Mouse (Mus musculus): Measurements from ENCODE around the gene Foxk1. TPM values are rescaled to one million over a fixed set of nuclear protein-coding genes. Genes with fewer than 3 reads are reported as not detected.

Gene Foxk1
- polyA plus RNA-seq, 2 experiments = 6.0 to 18.6 TPM

- Histone ChIP-seq H3K27me3 (ENCODE audit: control insufficient read depth, insufficient read depth, low read length) (no peaks in the 10 kb centered on the region), H3K4me3 (replicated peaks; ENCODE audit: low read length) (no peak overlapping the region), H3K4me1 (ENCODE audit: control insufficient read depth, insufficient read depth, low read length) (peaks cover 24% of the 10 kb centered on the region; the same call in 1 of the 2 replicates), H3K4me2 (replicated peaks; ENCODE audit: low read depth, low read length, severe bottlenecking) (no peak overlapping the region), H3K36me3 (ENCODE audit: control insufficient read depth, insufficient read depth, low read length) (no peaks in the 10 kb centered on the region), H3K27ac (replicated peaks; ENCODE audit: low read depth, low read length) (peak overlapping the region; percentile 73), H3K9ac (ENCODE audit: low read depth, low read length, severe bottlenecking) (peak overlapping the region; percentile 40; the same call in 1 of the 2 replicates), H3K9me3 (ENCODE audit: control insufficient read depth, low read length) (no peaks in the 10 kb centered on the region)
- WGBS = 22% methylated on average over 24 of the region's 24 CpGs
- no peak for TF ChIP-seq POLR2A (IDR thresholded peaks at IDR 0.05; ENCODE audit: borderline replicate concordance, extremely low read depth, insufficient read depth, insufficient read length)
- ATAC-seq (ENCODE audit: low FRiP score, low read depth) (no peak), DNase-seq (ENCODE audit: low spot score) (no peak)
Measured at GRCm38 (mm10) chr5:142371172-142372155, 29.8 kb upstream of the Foxk1 start.

DNA sequence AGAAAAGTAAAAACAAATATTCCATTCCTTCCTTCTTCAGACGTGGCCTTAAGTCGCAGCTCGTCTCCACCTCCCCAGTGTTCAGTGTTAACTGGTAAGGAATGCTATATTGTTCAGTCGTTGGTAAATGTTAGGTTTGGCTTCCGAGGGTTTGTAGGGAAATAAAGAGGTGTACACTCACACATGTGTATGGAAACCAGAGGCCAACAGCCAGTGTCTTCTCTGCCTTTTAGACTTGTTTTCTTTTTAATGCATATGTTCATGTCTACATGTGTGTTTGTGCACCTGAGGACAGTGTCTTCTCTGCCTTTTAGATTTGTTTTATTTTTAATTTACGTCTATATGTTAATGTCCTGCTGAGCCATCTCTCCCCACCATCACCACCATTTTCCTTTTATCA is 29.1 kb upstream of the Foxk1 start:
- ATAC-seq (ENCODE audit: low FRiP score, low read depth) = no peak
- 47% methylated on average over 6 of the region's 6 CpGs for WGBS

DNA sequence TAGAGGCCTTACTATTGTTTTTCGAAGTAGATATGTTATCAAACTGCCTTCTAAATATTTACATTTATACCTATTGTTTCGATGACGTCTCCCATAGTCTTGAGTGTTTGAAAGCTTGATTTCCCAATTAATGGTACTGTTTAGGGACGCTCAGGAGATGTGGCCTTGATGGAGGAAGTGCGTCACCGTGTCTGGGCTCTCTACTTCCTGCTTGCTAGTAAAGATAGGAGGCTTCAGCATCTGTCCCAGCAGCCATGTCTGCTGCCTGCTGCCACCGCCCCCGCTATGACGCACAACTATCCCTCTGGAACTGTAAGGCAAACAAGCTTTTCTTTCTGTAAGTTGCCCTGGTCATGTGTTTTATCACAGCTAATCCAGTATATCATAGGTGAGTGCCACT is 27.0 kb upstream of the Foxk1 start:
- 91% methylated on average over 9 of the region's 9 CpGs for WGBS
- no peak overlapping the region for H3K27ac ChIP-seq (replicated peaks; ENCODE audit: low read depth, low read length)
- H3K36me3 ChIP-seq (ENCODE audit: control insufficient read depth, insufficient read depth, low read length) = no peaks in the 10 kb centered on the region
- no peaks in the 10 kb centered on the region for H3K27me3 ChIP-seq (ENCODE audit: control insufficient read depth, insufficient read depth, low read length)
- DNase-seq (ENCODE audit: low spot score) (no peak), ATAC-seq (ENCODE audit: low FRiP score, low read depth) (no peak)
- peaks cover 15% of the 10 kb centered on the region; the same call in 1 of the 2 replicates for H3K4me1 ChIP-seq (ENCODE audit: control insufficient read depth, insufficient read depth, low read length)
- H3K9ac ChIP-seq (ENCODE audit: low read depth, low read length, severe bottlenecking) = no peak overlapping the region
- TF ChIP-seq POLR2A (IDR thresholded peaks at IDR 0.05; ENCODE audit: borderline replicate concordance, extremely low read depth, insufficient read depth, insufficient read length) = no peak
- no peak overlapping the region for H3K4me3 ChIP-seq (replicated peaks; ENCODE audit: low read length)
- H3K9me3 ChIP-seq (ENCODE audit: control insufficient read depth, low read length) = no peaks in the 10 kb centered on the region
- H3K4me2 ChIP-seq (replicated peaks; ENCODE audit: low read depth, low read length, severe bottlenecking) = no peak overlapping the region

More for the DNA sequence above, 29.1 kb upstream of the Foxk1 start:
- H3K4me2 ChIP-seq (replicated peaks; ENCODE audit: low read depth, low read length, severe bottlenecking) = no peak overlapping the region
- H3K9ac ChIP-seq (ENCODE audit: low read depth, low read length, severe bottlenecking) = no peak overlapping the region
- TF ChIP-seq POLR2A (IDR thresholded peaks at IDR 0.05; ENCODE audit: borderline replicate concordance, extremely low read depth, insufficient read depth, insufficient read length) = no peak
- no peak overlapping the region; the same call in 1 of the 2 replicates for H3K27ac ChIP-seq (replicated peaks; ENCODE audit: low read depth, low read length)
- H3K27me3 ChIP-seq (ENCODE audit: control insufficient read depth, insufficient read depth, low read length) = no peaks in the 10 kb centered on the region
- H3K4me1 ChIP-seq (ENCODE audit: control insufficient read depth, insufficient read depth, low read length) = peaks cover 21% of the 10 kb centered on the region; the same call in 1 of the 2 replicates
- no peaks in the 10 kb centered on the region for H3K9me3 ChIP-seq (ENCODE audit: control insufficient read depth, low read length)
- H3K36me3 ChIP-seq (ENCODE audit: control insufficient read depth, insufficient read depth, low read length) = no peaks in the 10 kb centered on the region
- no peak for DNase-seq (ENCODE audit: low spot score)
- no peak overlapping the region for H3K4me3 ChIP-seq (replicated peaks; ENCODE audit: low read length)

DNA sequence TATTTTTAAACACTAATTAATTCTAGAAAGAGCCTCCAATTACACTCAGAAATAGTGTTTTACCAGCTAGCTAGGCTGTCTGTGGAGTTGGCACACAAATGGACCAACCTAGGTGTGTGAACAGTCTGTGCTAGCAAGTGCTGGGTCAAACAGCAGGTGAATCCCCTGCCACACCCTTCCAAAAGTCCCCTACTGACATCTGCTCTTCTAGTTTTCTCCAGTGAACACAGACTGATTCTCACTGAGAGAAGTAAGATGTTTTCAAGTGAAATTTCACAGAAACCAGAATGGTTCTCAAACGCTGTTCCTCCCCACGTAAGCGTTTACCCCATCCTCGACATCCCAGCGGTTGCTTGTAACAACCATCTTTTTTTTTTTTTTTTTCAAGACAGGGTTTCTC is 25.7 kb upstream of the Foxk1 start:
- no peak for DNase-seq (ENCODE audit: low spot score)
- no peaks in the 10 kb centered on the region for H3K36me3 ChIP-seq (ENCODE audit: control insufficient read depth, insufficient read depth, low read length)
- no peak for TF ChIP-seq POLR2A (IDR thresholded peaks at IDR 0.05; ENCODE audit: borderline replicate concordance, extremely low read depth, insufficient read depth, insufficient read length)
- ATAC-seq (ENCODE audit: low FRiP score, low read depth) = no peak
- H3K9me3 ChIP-seq (ENCODE audit: control insufficient read depth, low read length) = no peaks in the 10 kb centered on the region
- WGBS = 93% methylated on average over 5 of the region's 5 CpGs
- no peak overlapping the region for H3K9ac ChIP-seq (ENCODE audit: low read depth, low read length, severe bottlenecking)
- H3K27ac ChIP-seq (replicated peaks; ENCODE audit: low read depth, low read length) = no peak overlapping the region
- no peak overlapping the region for H3K4me2 ChIP-seq (replicated peaks; ENCODE audit: low read depth, low read length, severe bottlenecking)
- peaks cover 23% of the 10 kb centered on the region; the same call in 1 of the 2 replicates for H3K4me1 ChIP-seq (ENCODE audit: control insufficient read depth, insufficient read depth, low read length)
- H3K4me3 ChIP-seq (replicated peaks; ENCODE audit: low read length) = no peak overlapping the region
- H3K27me3 ChIP-seq (ENCODE audit: control insufficient read depth, insufficient read depth, low read length) = no peaks in the 10 kb centered on the region

DNA sequence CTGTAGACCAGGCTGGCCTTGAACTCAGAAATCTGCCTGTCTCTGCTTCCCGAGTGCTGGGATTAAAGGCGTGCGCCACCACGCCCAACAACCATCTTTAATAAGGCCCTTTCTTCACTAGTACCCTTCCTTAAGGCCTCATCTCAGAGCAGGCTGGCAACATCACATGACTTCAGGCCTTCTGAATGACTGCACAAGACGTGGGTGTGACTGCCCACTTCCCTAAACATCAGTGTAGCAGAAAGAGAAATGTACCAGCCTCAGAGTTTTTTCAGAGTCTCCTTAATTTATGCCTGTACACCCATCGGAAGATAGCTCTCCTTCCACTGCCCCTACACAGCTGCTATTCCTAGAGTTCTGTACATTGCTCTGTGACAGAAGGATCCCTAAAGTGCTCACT is 25.2 kb upstream of the Foxk1 start:
- 89% methylated on average over 6 of the region's 6 CpGs for WGBS
- TF ChIP-seq POLR2A (IDR thresholded peaks at IDR 0.05; ENCODE audit: borderline replicate concordance, extremely low read depth, insufficient read depth, insufficient read length) = no peak

More for the DNA sequence above, 25.2 kb upstream of the Foxk1 start:
- Histone ChIP-seq H3K27ac (replicated peaks; ENCODE audit: low read depth, low read length) (no peak overlapping the region), H3K9ac (ENCODE audit: low read depth, low read length, severe bottlenecking) (no peak overlapping the region), H3K4me2 (replicated peaks; ENCODE audit: low read depth, low read length, severe bottlenecking) (no peak overlapping the region), H3K36me3 (ENCODE audit: control insufficient read depth, insufficient read depth, low read length) (no peaks in the 10 kb centered on the region), H3K9me3 (ENCODE audit: control insufficient read depth, low read length) (no peaks in the 10 kb centered on the region), H3K4me3 (replicated peaks; ENCODE audit: low read length) (no peak overlapping the region), H3K4me1 (ENCODE audit: control insufficient read depth, insufficient read depth, low read length) (peaks cover 26% of the 10 kb centered on the region; the same call in 1 of the 2 replicates), H3K27me3 (ENCODE audit: control insufficient read depth, insufficient read depth, low read length) (no peaks in the 10 kb centered on the region)
- ATAC-seq (ENCODE audit: low FRiP score, low read depth) (no peak), DNase-seq (ENCODE audit: low spot score) (no peak)
